Mouse (Mus musculus) ES-Bruce4 (cell line): ENCODE data around the gene Usp29.

Experiments
- CTCF ChIP-seq: IDR thresholded peaks from one replicate; pipeline ENCODE4 v1.8.1; 2011; ENCODE audit warnings: low read depth, low read length
- EP300 ChIP-seq: IDR thresholded peaks from 2 replicates; pipeline ENCODE4 v1.6.1; 2011; ENCODE audit warnings: low read depth, low read length; ENCODE audit not compliant: insufficient read depth

DNA sequence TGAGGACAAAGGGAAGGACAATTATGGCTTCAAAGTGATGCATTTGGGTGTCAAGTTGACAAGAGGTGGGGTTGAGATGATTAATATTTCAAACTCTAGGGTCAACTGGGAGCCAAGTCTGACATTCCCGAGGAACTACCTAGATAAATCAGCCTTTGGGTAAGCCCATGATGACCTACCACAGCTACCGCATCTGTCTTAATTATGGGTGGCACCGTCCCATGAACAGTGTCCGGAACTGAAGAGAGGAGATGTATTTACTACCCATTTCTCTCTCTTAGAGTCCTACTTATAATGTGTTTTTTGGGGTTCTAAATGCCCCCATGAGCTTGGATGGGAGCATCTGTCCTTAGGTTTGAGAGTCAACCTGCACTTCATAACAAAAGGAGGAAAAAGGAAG is 226.2 kb downstream of the Usp29 start:
- no peak for TF ChIP-seq CTCF
- TF ChIP-seq EP300 = no peak
